ENCODE assay signal across 14 mouse cellular contexts in the genomic region with DNA sequence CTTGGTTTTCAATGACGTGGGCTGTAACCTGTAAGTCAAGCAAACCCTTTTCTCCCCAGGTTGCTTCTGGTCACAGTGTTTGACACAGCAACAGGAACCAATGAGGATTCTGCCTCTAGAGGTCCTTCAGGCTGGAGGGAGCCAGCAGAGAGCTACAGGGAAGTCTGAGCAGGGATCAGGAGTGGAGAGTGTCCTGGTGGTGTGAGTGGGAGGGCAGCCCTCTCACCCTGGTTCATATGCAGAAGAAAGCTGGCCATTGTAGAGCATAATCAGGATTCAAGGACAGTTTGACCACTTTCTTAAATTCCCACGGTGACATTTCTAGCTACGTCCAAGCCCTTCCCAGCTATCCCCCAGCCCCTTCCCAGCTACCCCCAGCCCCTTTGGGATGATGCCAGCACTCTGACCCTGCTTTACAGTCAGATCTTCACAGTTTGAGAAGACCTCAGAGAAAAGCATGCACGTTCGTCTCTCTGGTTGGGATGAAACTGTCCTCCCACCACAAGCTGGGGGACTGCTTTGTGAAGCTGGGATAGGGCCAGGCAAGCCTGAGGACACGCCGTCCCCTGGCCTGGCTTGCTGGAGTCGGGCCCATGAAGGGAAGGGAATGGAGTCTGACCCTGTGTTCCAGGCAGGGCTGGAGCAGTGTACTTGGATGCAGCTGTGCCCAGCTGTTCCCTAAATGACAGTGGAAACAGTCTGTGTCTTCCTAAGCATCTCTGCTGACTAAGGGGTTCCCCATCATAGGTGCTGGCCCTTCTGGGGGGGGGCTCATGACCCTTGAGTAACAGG. TPM values are rescaled to one million over a fixed set of nuclear protein-coding genes. Genes with fewer than 3 reads are reported as not detected.
DNase-seq lines count a peak whose midpoint lies in the region; ATAC-seq and TF ChIP-seq lines count a peak whose summit lies in the region.
"Had no signal": no experiment of that assay in that cellular context is flagged by ENCODE, and none has a peak within 500 bp of the region (broad histone marks: within the 10 kb centered on the region; RNA-seq: fewer than 3 reads in every experiment).

No protein-coding gene starts in this region.

- no peaks in the 10 kb centered on the region for H3K9me3 ChIP-seq in heart, embryonic 11.5 days (replicated peaks; ENCODE audit: control insufficient read depth, low read length)
- H3K9me3 ChIP-seq in lung, embryonic 16.5 days (ENCODE audit: control insufficient read depth, low read length) = no peaks in the 10 kb centered on the region
- H3K9me3 ChIP-seq in forebrain, embryonic 12.5 days = no peaks in the 10 kb centered on the region
- H3K9me3 ChIP-seq: forebrain, embryonic 15.5 days; midbrain, embryonic 10.5 days had no signal

- DNase-seq in heart, adult 11 months = peak; percentile 99
- peak; percentile 84 for DNase-seq in gastrocnemius, adult 2 months
- peak; percentile 68 for DNase-seq in kidney, adult 11 months
- no peak for DNase-seq in MN1 (ENCODE audit: low spot score)
- no peak for DNase-seq in right cerebral cortex, postnatal 4 days
- DNase-seq: B cell, adult 2 months; cerebellum, adult 9-11 months; layer of hippocampus, postnatal 36 days; retina, postnatal 1 day had no signal

- no peak overlapping the region for H3K27ac ChIP-seq in heart, embryonic 11.5 days (ENCODE audit: low read depth, low read length)
- H3K27ac ChIP-seq in gastrocnemius, adult 2 months = peak overlapping the region; percentile 13; the same call in 1 of the 2 replicates
- H3K27ac ChIP-seq in lung, embryonic 16.5 days (ENCODE audit: low read length) = peak overlapping the region; percentile 94
- H3K27ac ChIP-seq in forebrain, embryonic 12.5 days = no peak overlapping the region
- H3K27ac ChIP-seq: forebrain, embryonic 15.5 days; midbrain, embryonic 10.5 days had no signal

- no peak for ATAC-seq in heart, embryonic 11.5 days (replicated peaks; ENCODE audit: insufficient number of reproducible peaks, low FRiP score, low TSS enrichment)
- peak; percentile 97 for ATAC-seq in lung, embryonic 16.5 days (ENCODE audit: low read depth)
- ATAC-seq in forebrain, embryonic 12.5 days (ENCODE audit: low FRiP score) = no peak
- ATAC-seq: forebrain, embryonic 15.5 days had no signal

- no peaks in the 10 kb centered on the region for H3K27me3 ChIP-seq in heart, embryonic 11.5 days (ENCODE audit: control insufficient read depth, insufficient read depth, low read length)
- H3K27me3 ChIP-seq in lung, embryonic 16.5 days (ENCODE audit: control insufficient read depth, insufficient read depth, low read depth, low read length) = no peaks in the 10 kb centered on the region
- 0 out of 2 replicates have a peak, but pooled peaks cover 10% of the 10 kb centered on the region for H3K27me3 ChIP-seq in forebrain, embryonic 12.5 days
- H3K27me3 ChIP-seq: forebrain, embryonic 15.5 days had no signal

- H3K9ac ChIP-seq in heart, embryonic 11.5 days (ENCODE audit: low read depth, low read length) = no peak overlapping the region
- H3K9ac ChIP-seq in lung, embryonic 16.5 days (ENCODE audit: low read length) = no peak overlapping the region; the same call in 1 of the 2 replicates
- no peak overlapping the region for H3K9ac ChIP-seq in forebrain, embryonic 12.5 days
- H3K9ac ChIP-seq: forebrain, embryonic 15.5 days had no signal

- WGBS in heart, embryonic 11.5 days (ENCODE audit: insufficient replicate concordance) = 72% methylated on average over 8 of the region's 8 CpGs
- 51% methylated on average over 8 of the region's 8 CpGs for WGBS in lung, embryonic 16.5 days
- WGBS in forebrain, embryonic 12.5 days = 70% methylated on average over 8 of the region's 8 CpGs

- H3K4me1 ChIP-seq in heart, embryonic 11.5 days (ENCODE audit: control insufficient read depth, insufficient read depth, low read length) = no peaks in the 10 kb centered on the region
- H3K4me1 ChIP-seq in lung, embryonic 16.5 days (replicated peaks; ENCODE audit: control insufficient read depth, insufficient read depth, low read length) = peaks cover 9% of the 10 kb centered on the region; the same call in 1 of the 2 replicates
- H3K4me1 ChIP-seq in forebrain, embryonic 12.5 days = no peaks in the 10 kb centered on the region
- H3K4me1 ChIP-seq: forebrain, embryonic 15.5 days had no signal

- no peaks in the 10 kb centered on the region for H3K36me3 ChIP-seq in heart, embryonic 11.5 days (ENCODE audit: control insufficient read depth, insufficient read depth, low read length)
- no peaks in the 10 kb centered on the region for H3K36me3 ChIP-seq in lung, embryonic 16.5 days (ENCODE audit: control insufficient read depth, insufficient read depth, low read length)
- H3K36me3 ChIP-seq in forebrain, embryonic 12.5 days (replicated peaks) = no peaks in the 10 kb centered on the region
- H3K36me3 ChIP-seq: forebrain, embryonic 15.5 days; midbrain, embryonic 10.5 days had no signal

- TF ChIP-seq CTCF in gastrocnemius, adult 2 months (IDR thresholded peaks at IDR 0.05) = no peak

- no peak overlapping the region for H3K4me2 ChIP-seq in heart, embryonic 11.5 days
- H3K4me2 ChIP-seq in lung, embryonic 16.5 days (ENCODE audit: low read depth, low read length) = no peak overlapping the region
- H3K4me2 ChIP-seq in forebrain, embryonic 12.5 days = no peak overlapping the region
- H3K4me2 ChIP-seq: forebrain, embryonic 15.5 days had no signal

- intact Hi-C loops in gastrocnemius, adult 2 months (cut with DNase I) = no loop called here

- no peak overlapping the region for H3K4me3 ChIP-seq in heart, embryonic 11.5 days (ENCODE audit: low read depth, low read length)
- H3K4me3 ChIP-seq in gastrocnemius, adult 2 months = no peak overlapping the region
- no peak overlapping the region for H3K4me3 ChIP-seq in lung, embryonic 16.5 days (ENCODE audit: low read length)
- H3K4me3 ChIP-seq in forebrain, embryonic 12.5 days (replicated peaks) = no peak overlapping the region
- H3K4me3 ChIP-seq: forebrain, embryonic 15.5 days; midbrain, embryonic 10.5 days had no signal

RNA-seq across cellular contexts. Expression of a gene that starts 18.4 kb away (rescaled TPM):
- 0.30 TPM in 1 of 2 replicates, not detected in the other for polyA plus RNA-seq in heart, embryonic 11.5 days (2014; fragmentation: Nextera tagmentation; extraction: Ambion mirVana)
- not detected for total RNA-seq in gastrocnemius, adult 2 months (2021)
- 0.63 and 0.85 TPM in 2 replicates for polyA plus RNA-seq in lung, embryonic 16.5 days (2015; fragmentation: Nextera tagmentation; extraction: Ambion mirVana)
- 1.6 and 1.8 TPM in 2 replicates for polyA plus RNA-seq in forebrain, embryonic 12.5 days (2016; fragmentation: Nextera tagmentation; extraction: Ambion mirVana)

RNA-seq across cellular contexts. Expression of a gene that starts 25.8 kb away (rescaled TPM):
- 0.15 and 0.23 TPM in 2 replicates for polyA plus RNA-seq in heart, embryonic 11.5 days (2014; fragmentation: Nextera tagmentation; extraction: Ambion mirVana)
- total RNA-seq in gastrocnemius, adult 2 months (2021) = under 1 TPM in 1 of 2 experiments, not detected in 1; 0.36 TPM
- 1.6 and 3.4 TPM in 2 replicates for polyA plus RNA-seq in lung, embryonic 16.5 days (2015; fragmentation: Nextera tagmentation; extraction: Ambion mirVana)
- polyA plus RNA-seq in forebrain, embryonic 12.5 days (2016; fragmentation: Nextera tagmentation; extraction: Ambion mirVana) = 0.26 TPM in 1 of 2 replicates, not detected in the other
- polyA plus RNA-seq: midbrain, embryonic 10.5 days had no signal

RNA-seq across cellular contexts. Expression of a gene that starts 33.0 kb away (rescaled TPM):
- polyA plus RNA-seq in heart, embryonic 11.5 days (2014; fragmentation: Nextera tagmentation; extraction: Ambion mirVana) = 9.0 and 14.2 TPM in 2 replicates
- total RNA-seq in gastrocnemius, adult 2 months (2021) = 1 to 10 TPM; 2.9 to 9.8 TPM
- polyA plus RNA-seq in lung, embryonic 16.5 days (2015; fragmentation: Nextera tagmentation; extraction: Ambion mirVana) = 27.9 and 28.4 TPM in 2 replicates
- polyA plus RNA-seq in forebrain, embryonic 12.5 days (2016; fragmentation: Nextera tagmentation; extraction: Ambion mirVana) = 5.3 and 5.4 TPM in 2 replicates

RNA-seq across cellular contexts. Expression of a gene that starts 36.4 kb away (rescaled TPM):
- 37.4 and 46.4 TPM in 2 replicates for polyA plus RNA-seq in heart, embryonic 11.5 days (2014; fragmentation: Nextera tagmentation; extraction: Ambion mirVana)
- total RNA-seq in gastrocnemius, adult 2 months (2021) = 10 to 100 TPM; 34.9 to 36.2 TPM
- 52.3 and 57.1 TPM in 2 replicates for polyA plus RNA-seq in lung, embryonic 16.5 days (2015; fragmentation: Nextera tagmentation; extraction: Ambion mirVana)
- 120 and 126 TPM in 2 replicates for polyA plus RNA-seq in forebrain, embryonic 12.5 days (2016; fragmentation: Nextera tagmentation; extraction: Ambion mirVana)

Comparison
In these comparisons a context has a peak if more than half of its experiments do, and no peak if none do; other contexts are left out.
1. DNase-seq: peak in heart, adult 11 months (single experiment), gastrocnemius, adult 2 months (single experiment) and kidney, adult 11 months (single experiment); none in MN1 (single experiment) and right cerebral cortex, postnatal 4 days (single experiment).
2. H3K27ac ChIP-seq: peak in gastrocnemius, adult 2 months (single experiment) and lung, embryonic 16.5 days (single experiment); none in heart, embryonic 11.5 days (single experiment) and forebrain, embryonic 12.5 days (single experiment).